ENCODE assay signal across 9 mouse cellular contexts in genomic region chr6:39787783-39788182, GRCm38 (mm10). TPM values are rescaled to one million over a fixed set of nuclear protein-coding genes. Genes with fewer than 3 reads are reported as not detected.
DNase-seq lines count a peak whose midpoint lies in the region; ATAC-seq and TF ChIP-seq lines count a peak whose summit lies in the region.
"Had no signal": no experiment of that assay in that cellular context is flagged by ENCODE, and none has a peak within 500 bp of the region (broad histone marks: within the 10 kb centered on the region; RNA-seq: fewer than 3 reads in every experiment).

No protein-coding gene starts in this region.

- no peak overlapping the region for H3K4me3 ChIP-seq in intestine, embryonic 16.5 days (ENCODE audit: low read length)
- no peak overlapping the region for H3K4me3 ChIP-seq in intestine, postnatal 0 days (ENCODE audit: low read depth, low read length)
- no peak overlapping the region for H3K4me3 ChIP-seq in embryonic facial prominence, embryonic 11.5 days (ENCODE audit: low read depth, low read length)
- no peak overlapping the region for H3K4me3 ChIP-seq in hindbrain, embryonic 11.5 days (ENCODE audit: low read depth, low read length)
- no peak overlapping the region for H3K4me3 ChIP-seq in neural tube, embryonic 11.5 days (ENCODE audit: low read depth, low read length)

- H3K9me3 ChIP-seq in intestine, embryonic 16.5 days (ENCODE audit: control insufficient read depth, low read length): no peaks in the 10 kb centered on the region
- no peaks in the 10 kb centered on the region for H3K9me3 ChIP-seq in intestine, postnatal 0 days (ENCODE audit: control insufficient read depth)
- no peaks in the 10 kb centered on the region for H3K9me3 ChIP-seq in embryonic facial prominence, embryonic 11.5 days (replicated peaks; ENCODE audit: control insufficient read depth, low read length)
- no peaks in the 10 kb centered on the region for H3K9me3 ChIP-seq in hindbrain, embryonic 11.5 days (ENCODE audit: control insufficient read depth, low read length)
- H3K9me3 ChIP-seq in neural tube, embryonic 11.5 days (ENCODE audit: control insufficient read depth, low read length): no peaks in the 10 kb centered on the region

- 17% methylated on average over 9 of the region's 9 CpGs for WGBS in intestine, embryonic 16.5 days
- 24% methylated on average over 9 of the region's 9 CpGs for WGBS in intestine, postnatal 0 days
- 10% methylated on average over 9 of the region's 9 CpGs for WGBS in embryonic facial prominence, embryonic 11.5 days
- WGBS in hindbrain, embryonic 11.5 days: 8% methylated on average over 9 of the region's 9 CpGs
- 21% methylated on average over 9 of the region's 9 CpGs for WGBS in neural tube, embryonic 11.5 days

- no peaks in the 10 kb centered on the region for H3K27me3 ChIP-seq in intestine, embryonic 16.5 days (replicated peaks; ENCODE audit: control insufficient read depth, insufficient read depth, low read length)
- H3K27me3 ChIP-seq in intestine, postnatal 0 days (replicated peaks; ENCODE audit: control insufficient read depth, insufficient read depth, low read length): no peaks in the 10 kb centered on the region
- no peaks in the 10 kb centered on the region for H3K27me3 ChIP-seq in embryonic facial prominence, embryonic 11.5 days (ENCODE audit: control insufficient read depth, insufficient read depth, low read length)
- no peaks in the 10 kb centered on the region for H3K27me3 ChIP-seq in hindbrain, embryonic 11.5 days (ENCODE audit: control insufficient read depth, insufficient read depth, low read length)
- H3K27me3 ChIP-seq in neural tube, embryonic 11.5 days (ENCODE audit: control insufficient read depth, insufficient read depth, low read length): no peaks in the 10 kb centered on the region

- peak; percentile 32 for DNase-seq in embryonic facial prominence, embryonic 11.5 days (ENCODE audit: low spot score)
- peak; percentile 43 for DNase-seq in hindbrain, embryonic 11.5 days (ENCODE audit: low spot score)
- DNase-seq in neural tube, embryonic 11.5 days (ENCODE audit: low spot score): peak; percentile 37
- DNase-seq in urinary bladder, postnatal 14 days (ENCODE audit: low spot score): no peak
- no peak for DNase-seq in thymus, postnatal 0 days (ENCODE audit: low spot score)
- DNase-seq in MN1 (ENCODE audit: low spot score): no peak
- DNase-seq: lung, postnatal 14 days had no signal

- TF ChIP-seq CTCF in intestine, postnatal 0 days (IDR thresholded peaks at IDR 0.05; ENCODE audit: low read depth): no peak

- H3K4me1 ChIP-seq in intestine, embryonic 16.5 days (ENCODE audit: control insufficient read depth, insufficient read depth, low read length): no peaks in the 10 kb centered on the region
- H3K4me1 ChIP-seq in intestine, postnatal 0 days (replicated peaks; ENCODE audit: control insufficient read depth, insufficient read depth, low read length): no peaks in the 10 kb centered on the region
- H3K4me1 ChIP-seq in embryonic facial prominence, embryonic 11.5 days (ENCODE audit: control insufficient read depth, insufficient read depth, low read length): no peaks in the 10 kb centered on the region
- 0 out of 2 replicates have a peak, but pooled peaks cover 3% of the 10 kb centered on the region for H3K4me1 ChIP-seq in hindbrain, embryonic 11.5 days (replicated peaks; ENCODE audit: control insufficient read depth, insufficient read depth, low read length)
- H3K4me1 ChIP-seq in neural tube, embryonic 11.5 days (ENCODE audit: control insufficient read depth, insufficient read depth, low read length): no peaks in the 10 kb centered on the region; the same call in 1 of the 2 replicates

- 0 out of 2 replicates have a peak overlapping the region, but pooled peaks have one; percentile 16 for H3K9ac ChIP-seq in intestine, embryonic 16.5 days (ENCODE audit: low read depth, low read length)
- H3K9ac ChIP-seq in intestine, postnatal 0 days (ENCODE audit: low read depth, low read length): no peak overlapping the region
- H3K9ac ChIP-seq in embryonic facial prominence, embryonic 11.5 days (replicated peaks; ENCODE audit: low read length): no peak overlapping the region
- no peak overlapping the region for H3K9ac ChIP-seq in hindbrain, embryonic 11.5 days (ENCODE audit: low read depth, low read length)
- no peak overlapping the region for H3K9ac ChIP-seq in neural tube, embryonic 11.5 days (ENCODE audit: low read length)

- ATAC-seq in intestine, embryonic 16.5 days: no peak
- no peak for ATAC-seq in intestine, postnatal 0 days
- no peak for ATAC-seq in embryonic facial prominence, embryonic 11.5 days (replicated peaks; ENCODE audit: insufficient number of reproducible peaks, low FRiP score, low TSS enrichment, low read depth)
- ATAC-seq in hindbrain, embryonic 11.5 days (ENCODE audit: low FRiP score): peak; percentile 40; the same call in 1 of the 2 replicates
- ATAC-seq in neural tube, embryonic 11.5 days (ENCODE audit: insufficient read depth, low FRiP score, low TSS enrichment): no peak

- H3K36me3 ChIP-seq in intestine, embryonic 16.5 days (ENCODE audit: control insufficient read depth, insufficient read depth, low read length): no peaks in the 10 kb centered on the region
- H3K36me3 ChIP-seq in intestine, postnatal 0 days (ENCODE audit: control insufficient read depth, insufficient read depth): no peaks in the 10 kb centered on the region
- H3K36me3 ChIP-seq in embryonic facial prominence, embryonic 11.5 days (replicated peaks; ENCODE audit: control insufficient read depth, insufficient read depth, low read depth, low read length): no peaks in the 10 kb centered on the region
- H3K36me3 ChIP-seq in hindbrain, embryonic 11.5 days (ENCODE audit: control insufficient read depth, insufficient read depth, low read length): no peaks in the 10 kb centered on the region
- no peaks in the 10 kb centered on the region for H3K36me3 ChIP-seq in neural tube, embryonic 11.5 days (ENCODE audit: control insufficient read depth, insufficient read depth, low read length)

- no peak overlapping the region for H3K4me2 ChIP-seq in intestine, embryonic 16.5 days (ENCODE audit: low read depth, low read length)
- no peak overlapping the region for H3K4me2 ChIP-seq in intestine, postnatal 0 days (replicated peaks; ENCODE audit: low read depth)
- H3K4me2 ChIP-seq in embryonic facial prominence, embryonic 11.5 days (ENCODE audit: low read depth, low read length): no peak overlapping the region
- 0 out of 2 replicates have a peak overlapping the region, but pooled peaks have one; percentile 0 for H3K4me2 ChIP-seq in hindbrain, embryonic 11.5 days (replicated peaks; ENCODE audit: low read depth, low read length)
- H3K4me2 ChIP-seq in neural tube, embryonic 11.5 days (ENCODE audit: low read depth): no peak overlapping the region

- H3K27ac ChIP-seq in intestine, embryonic 16.5 days (ENCODE audit: low read length): no peak overlapping the region
- H3K27ac ChIP-seq in intestine, postnatal 0 days (ENCODE audit: low read depth, low read length): no peak overlapping the region
- H3K27ac ChIP-seq in embryonic facial prominence, embryonic 11.5 days (replicated peaks; ENCODE audit: low read depth, low read length): no peak overlapping the region
- H3K27ac ChIP-seq in hindbrain, embryonic 11.5 days (ENCODE audit: low read depth, low read length): no peak overlapping the region
- H3K27ac ChIP-seq in neural tube, embryonic 11.5 days (ENCODE audit: low read depth, low read length): no peak overlapping the region

RNA-seq across cellular contexts. Expression of gene Mrps33, which starts 23.0 kb away (rescaled TPM):
- polyA plus RNA-seq in intestine, embryonic 16.5 days (2015; fragmentation: Nextera tagmentation; extraction: Ambion mirVana): 145 and 154 TPM in 2 replicates
- 194 and 209 TPM in 2 replicates for polyA plus RNA-seq in intestine, postnatal 0 days (2015; fragmentation: Nextera tagmentation; extraction: Ambion mirVana)
- polyA plus RNA-seq in embryonic facial prominence, embryonic 11.5 days (2014; fragmentation: Nextera tagmentation; extraction: Ambion mirVana): 227 and 244 TPM in 2 replicates
- polyA plus RNA-seq in hindbrain, embryonic 11.5 days (2014; fragmentation: Nextera tagmentation; extraction: Ambion mirVana): 232 and 245 TPM in 2 replicates
- polyA plus RNA-seq in neural tube, embryonic 11.5 days (2014; fragmentation: Nextera tagmentation; extraction: Ambion mirVana): 226 and 230 TPM in 2 replicates
- 263 and 278 TPM in 2 replicates for polyA plus RNA-seq in thymus, postnatal 0 days (2015; fragmentation: Nextera tagmentation; extraction: Ambion mirVana)

Comparison
In these comparisons a context has a peak if more than half of its experiments do, and no peak if none do; other contexts are left out.
1. DNase-seq: peak in embryonic facial prominence, embryonic 11.5 days (single experiment), hindbrain, embryonic 11.5 days (single experiment) and neural tube, embryonic 11.5 days (single experiment); none in urinary bladder, postnatal 14 days (single experiment), thymus, postnatal 0 days (single experiment) and MN1 (single experiment).